Mouse (Mus musculus): ENCODE data around the gene Fam228a. TPM values are rescaled to one million over a fixed set of nuclear protein-coding genes. Genes with fewer than 3 reads are reported as not detected.
A peak's percentile ranks its signal among the peaks of the same experiment; 100 is the strongest.
"Not testable (repeated sequence)": the region's sequence is repeated elsewhere in the genome, so short reads cannot be mapped to it uniquely, and the experiment has no call there.

The Fam228a gene
- total RNA-seq, 2 experiments from 2014 or later = 0.23 to 1.5 TPM

DNA sequence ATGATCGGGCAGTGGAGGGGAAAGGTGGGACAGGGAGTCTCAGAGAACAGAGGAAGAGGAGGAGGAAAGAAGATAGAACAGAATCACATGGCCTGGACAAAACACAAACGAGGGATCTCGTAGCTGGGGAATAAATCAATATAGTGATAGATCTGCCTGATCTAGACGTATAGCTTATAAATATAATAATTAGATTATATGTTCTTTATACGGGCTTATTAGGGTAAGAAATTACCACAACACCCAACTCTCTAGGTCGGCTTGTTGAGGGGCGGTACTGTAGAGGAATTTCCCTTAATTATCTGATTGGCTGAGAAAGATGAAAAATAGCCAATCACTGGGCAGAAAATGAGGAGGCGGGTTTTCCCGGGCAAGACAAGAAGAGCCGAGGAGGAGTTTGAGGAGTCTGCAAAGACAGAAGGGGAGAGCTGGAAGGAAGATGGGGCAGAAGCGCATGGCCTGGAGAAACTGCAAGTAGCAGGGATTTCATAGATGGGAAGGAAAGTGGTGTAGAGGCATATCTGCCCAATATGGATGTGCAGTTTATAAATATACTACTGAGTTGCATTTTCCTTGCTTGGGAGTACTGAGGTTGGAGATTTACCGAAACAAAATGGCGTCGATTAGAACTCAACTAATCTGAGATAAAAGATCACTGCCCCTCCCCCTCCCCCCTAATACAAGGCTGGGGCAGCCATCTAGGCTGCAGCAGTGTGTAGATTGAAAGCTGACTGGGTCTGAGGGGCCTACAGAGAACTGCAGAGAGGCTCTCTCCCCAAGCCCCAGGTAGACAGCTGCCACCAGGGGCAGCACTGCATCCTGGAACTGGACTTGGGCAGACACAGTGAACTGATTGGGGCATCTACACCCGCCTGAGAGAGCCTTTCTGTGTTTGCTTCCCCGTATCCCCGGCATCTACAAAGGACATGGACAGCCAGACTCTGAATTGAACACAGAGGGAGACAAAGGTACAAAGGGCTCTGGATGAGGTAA is 18.2 kb downstream of the Fam228a start:
- ATAC-seq (replicated peaks; ENCODE audit: low FRiP score, low TSS enrichment, poor library complexity, severe bottlenecking) = peak; percentile 40

DNA sequence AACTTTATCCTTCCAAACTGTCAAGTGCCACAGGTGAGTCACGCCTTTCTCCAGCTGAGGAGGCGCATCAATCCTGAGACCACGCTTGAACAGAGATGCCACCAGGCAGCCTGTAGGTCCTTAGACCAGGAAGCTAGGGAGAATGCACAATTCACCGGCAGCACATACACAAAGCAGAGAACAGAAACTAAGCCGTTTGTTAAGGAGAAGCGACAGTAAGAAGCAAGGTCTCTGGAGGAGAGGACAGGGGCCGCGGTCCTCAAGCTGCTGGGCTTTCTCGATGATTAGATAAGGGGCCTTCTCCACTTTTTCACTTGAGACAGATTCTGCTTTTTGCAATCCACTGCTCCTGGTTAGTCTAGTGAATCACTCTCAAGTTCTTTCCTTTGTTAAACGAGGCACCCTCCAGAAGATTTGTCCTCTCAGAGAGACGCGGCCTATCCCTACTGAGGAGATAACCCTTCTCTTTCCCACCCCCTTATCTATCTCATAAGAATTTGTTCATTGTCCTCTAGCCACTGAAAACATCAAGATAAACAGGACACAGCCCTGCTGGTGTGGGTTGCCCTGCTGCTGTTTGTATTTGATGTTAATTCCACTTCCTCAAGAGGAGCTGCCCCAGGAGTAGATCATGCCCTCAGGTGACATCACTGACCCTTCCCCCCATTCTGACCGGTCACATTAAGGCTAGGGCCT is 19.0 kb downstream of the Fam228a start:
- no peak for ATAC-seq (replicated peaks; ENCODE audit: low FRiP score, low TSS enrichment, poor library complexity, severe bottlenecking)

DNA sequence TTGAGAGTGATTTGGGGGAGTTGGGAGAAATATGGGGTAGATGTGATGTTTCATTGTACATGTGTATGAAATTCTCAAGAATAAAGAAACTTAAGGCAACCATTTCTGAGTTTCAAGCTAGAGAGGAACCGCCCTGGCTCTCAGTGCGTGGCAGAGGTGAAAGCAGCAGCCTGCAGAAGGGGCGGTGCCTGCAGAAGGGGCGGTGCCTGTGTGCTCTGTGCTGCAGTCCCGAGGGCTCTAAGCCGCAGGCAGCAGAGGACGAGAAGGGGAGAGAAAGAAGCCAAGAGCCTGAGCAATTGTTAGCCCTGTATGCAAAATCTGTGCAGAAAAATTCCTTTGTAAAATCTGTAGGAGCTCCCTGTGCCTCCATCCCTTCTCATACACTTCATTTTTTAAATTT is 20.8 kb downstream of the Fam228a start:
- peak; percentile 92 for ATAC-seq (replicated peaks; ENCODE audit: low FRiP score, low TSS enrichment, poor library complexity, severe bottlenecking)

DNA sequence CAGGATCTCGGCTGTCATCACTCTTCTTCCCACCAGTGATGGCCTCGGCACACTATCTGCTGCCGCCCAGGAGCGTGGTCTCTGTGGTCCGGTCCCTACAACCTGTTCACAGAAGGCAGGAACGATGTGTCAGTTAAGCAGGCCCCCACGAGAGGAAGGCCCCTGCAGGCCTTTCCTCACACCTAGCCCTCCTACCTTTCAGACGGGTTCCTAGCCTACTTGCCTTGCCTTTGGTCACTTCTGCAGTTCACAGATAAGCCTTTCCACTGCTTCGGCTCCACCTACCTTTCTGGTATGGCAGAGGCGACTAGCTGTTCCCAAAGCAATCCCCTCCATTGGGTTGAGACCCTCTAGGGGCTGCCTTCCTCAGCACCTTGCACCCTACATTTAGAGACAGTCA is 22.6 kb downstream of the Fam228a start:
- peak; percentile 27; the same call in 1 of the 2 replicates for ATAC-seq (replicated peaks; ENCODE audit: low FRiP score, low TSS enrichment, poor library complexity, severe bottlenecking)

DNA sequence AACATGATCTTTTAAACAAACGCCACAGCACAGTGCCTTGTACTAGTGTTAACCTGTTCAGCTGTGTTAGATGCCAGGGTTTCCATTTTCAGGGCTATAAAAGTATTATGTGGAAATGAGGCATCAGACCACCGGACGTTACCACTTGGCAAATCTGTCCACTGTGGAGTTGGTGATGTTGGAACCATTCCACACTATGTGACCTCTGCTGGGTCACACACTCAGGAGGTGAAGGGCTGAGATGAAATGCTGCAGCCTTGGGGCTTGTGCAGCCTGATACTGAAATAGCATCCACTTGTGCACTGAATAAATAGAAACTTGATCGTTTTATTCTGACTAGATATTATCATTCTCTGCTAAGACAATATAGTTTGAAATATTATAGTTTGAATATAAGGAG is 24.9 kb downstream of the Fam228a start:
- ATAC-seq (replicated peaks; ENCODE audit: low FRiP score, low TSS enrichment, poor library complexity, severe bottlenecking) = no peak

DNA sequence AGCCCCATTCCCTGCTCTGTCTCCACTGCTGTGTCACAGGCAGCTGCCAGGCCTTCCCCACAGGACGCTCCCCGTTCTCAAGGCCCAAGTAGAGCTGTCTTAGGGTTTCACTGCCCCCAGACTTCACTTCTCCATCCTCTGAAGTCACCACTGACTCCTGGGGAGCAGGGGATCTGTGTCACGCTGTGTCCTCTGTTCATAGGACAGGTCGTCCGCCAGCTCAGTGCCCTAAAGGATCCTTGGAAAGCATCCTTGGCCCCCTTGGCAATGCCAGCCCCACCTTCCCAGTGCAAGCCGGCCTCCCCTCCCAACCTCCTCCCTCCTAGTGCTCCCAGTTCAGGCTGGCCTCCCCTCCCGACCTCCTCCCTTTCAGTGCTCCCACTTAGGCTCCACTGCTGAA is 28.3 kb downstream of the Fam228a start:
- ATAC-seq (replicated peaks; ENCODE audit: low FRiP score, low TSS enrichment, poor library complexity, severe bottlenecking) = no peak

DNA sequence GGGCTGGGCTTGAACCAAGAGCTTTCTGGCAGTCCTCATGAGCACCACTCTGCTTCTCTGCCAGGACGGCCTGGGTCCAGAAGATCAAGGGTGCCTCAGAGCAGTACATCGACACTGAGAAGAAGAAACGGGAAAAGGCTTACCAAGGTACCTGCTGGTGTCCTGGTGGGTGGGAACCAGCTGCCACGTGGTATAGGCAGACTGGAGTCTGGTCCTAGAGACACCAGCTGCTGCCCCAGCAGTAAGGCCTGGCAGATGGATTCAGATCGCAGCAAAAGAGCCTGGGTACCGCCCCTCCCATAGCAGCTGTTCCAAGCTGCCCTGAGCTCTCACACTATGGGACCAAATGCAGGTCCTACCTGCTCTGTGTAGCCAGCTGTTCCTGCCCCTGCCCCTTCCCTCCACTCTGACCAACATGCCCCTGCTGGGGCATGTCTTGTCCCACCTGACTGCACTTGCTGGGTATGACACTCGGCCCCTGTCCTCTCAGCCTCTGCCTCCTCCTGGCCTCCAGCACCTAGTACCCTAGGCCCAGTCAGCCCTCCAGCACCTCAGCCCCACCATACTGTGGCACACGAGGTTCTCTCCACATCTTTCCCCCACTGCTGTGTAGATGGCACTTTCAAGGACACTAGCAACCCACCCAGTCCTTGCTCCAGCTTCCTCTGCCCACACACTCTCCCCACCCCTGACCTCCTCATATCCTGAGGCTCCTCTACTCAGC is 29.2 kb downstream of the Fam228a start:
- ATAC-seq (replicated peaks; ENCODE audit: low FRiP score, low TSS enrichment, poor library complexity, severe bottlenecking) = no peak

DNA sequence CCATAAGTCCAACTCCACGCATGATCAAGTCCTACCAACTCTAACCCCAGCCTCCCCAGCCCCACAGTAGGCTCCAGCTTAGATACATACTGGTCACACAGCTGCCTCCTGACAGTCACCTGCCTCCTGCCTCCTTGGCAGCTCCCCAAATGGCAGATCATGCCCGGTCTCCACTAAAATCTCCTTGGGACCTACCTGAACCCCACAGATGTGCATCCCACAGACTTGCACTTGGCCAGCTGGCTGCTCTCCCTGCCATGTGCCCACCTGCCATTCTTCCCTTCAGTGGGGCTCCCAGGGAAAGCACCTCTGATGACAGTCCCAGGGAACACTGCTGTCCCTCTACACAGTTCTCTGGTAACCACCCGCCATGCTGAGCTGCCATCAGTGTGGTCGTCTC is 29.9 kb downstream of the Fam228a start:
- ATAC-seq (replicated peaks; ENCODE audit: low FRiP score, low TSS enrichment, poor library complexity, severe bottlenecking) = no peak

DNA sequence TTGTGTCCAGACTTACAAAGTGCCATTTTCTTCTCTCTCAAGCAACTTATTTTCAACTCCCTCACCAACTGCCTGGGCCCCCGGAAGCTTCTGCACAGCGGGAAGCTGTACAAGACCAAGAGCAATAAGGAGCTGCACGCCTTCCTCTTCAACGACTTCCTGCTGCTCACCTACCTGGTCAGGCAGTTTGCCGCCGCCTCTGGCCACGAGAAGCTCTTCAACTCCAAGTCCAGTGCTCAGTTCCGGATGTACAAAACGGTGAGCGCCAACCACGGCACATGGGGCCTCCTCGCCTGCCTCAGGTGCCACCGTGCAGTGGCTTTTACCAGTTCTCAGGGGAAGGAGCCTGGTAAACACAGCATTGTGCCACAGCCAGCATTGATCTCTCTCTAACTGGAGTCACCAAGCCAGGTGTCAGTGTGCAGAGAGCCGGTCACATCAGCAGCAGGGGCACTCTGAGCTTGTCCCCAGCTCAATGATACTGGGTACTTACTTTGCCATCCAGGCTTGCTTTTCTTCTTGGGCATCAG is 30.7 kb downstream of the Fam228a start:
- no peak for ATAC-seq (replicated peaks; ENCODE audit: low FRiP score, low TSS enrichment, poor library complexity, severe bottlenecking)

DNA sequence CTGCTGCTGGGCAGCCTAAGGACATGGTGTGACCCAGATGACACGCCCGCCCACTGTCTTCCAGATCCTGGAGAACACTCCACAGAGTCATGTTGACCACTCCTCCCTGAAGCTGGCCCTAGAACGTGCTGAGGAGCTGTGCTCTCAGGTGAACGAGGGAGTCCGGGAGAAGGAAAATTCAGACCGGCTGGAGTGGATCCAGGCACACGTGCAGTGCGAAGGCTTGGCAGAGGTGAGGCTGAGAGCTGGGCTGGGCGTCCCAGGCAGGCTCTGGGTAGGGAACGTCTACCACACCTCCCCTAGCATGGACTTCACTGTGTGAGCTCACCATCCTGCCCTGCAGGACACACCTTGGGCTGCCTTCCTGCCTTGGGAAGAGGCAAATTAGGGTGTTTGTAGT is 31.3 kb downstream of the Fam228a start:
- no peak for ATAC-seq (replicated peaks; ENCODE audit: low FRiP score, low TSS enrichment, poor library complexity, severe bottlenecking)

DNA sequence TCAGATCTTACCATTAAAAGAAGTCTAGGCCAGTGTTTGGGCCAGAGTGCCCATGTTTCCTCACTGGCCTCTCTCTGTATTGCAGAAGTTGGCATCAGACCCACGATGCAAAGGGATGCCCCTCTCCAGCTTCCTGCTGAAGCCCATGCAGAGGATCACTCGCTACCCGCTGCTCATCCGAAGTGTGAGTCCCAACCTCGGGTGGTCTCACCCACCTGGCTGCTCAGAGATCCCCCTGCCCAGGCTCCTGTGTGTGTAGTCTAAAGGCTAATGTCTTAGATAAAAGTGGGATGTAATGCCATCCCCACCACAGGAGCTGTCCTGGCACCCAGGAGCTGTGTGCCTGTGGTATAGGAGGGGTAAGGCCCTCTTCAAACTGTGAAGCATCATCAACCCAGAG is 32.1 kb downstream of the Fam228a start:
- ATAC-seq (replicated peaks; ENCODE audit: low FRiP score, low TSS enrichment, poor library complexity, severe bottlenecking) = no peak

DNA sequence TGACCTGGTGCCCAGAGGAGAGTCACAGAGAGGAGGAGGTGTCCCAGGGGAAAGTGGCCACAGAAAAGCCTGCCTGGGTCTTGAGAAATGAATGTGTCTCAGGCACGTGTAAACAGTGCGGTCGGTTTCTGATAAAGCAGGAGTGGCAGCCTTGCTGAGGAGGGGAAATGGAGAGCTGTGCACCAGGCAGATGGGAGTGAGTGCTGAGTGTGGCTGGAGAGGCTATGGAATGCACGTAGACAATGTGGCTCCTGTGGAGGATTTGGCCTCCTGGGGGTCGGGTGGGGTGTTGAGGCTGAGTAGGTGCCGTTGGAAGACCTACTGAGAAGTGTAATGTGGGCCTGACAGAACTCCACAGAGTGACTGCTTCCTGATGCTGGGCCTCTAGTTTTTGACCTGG is 32.6 kb downstream of the Fam228a start:
- ATAC-seq (replicated peaks; ENCODE audit: low FRiP score, low TSS enrichment, poor library complexity, severe bottlenecking) = not testable (repeated sequence)

DNA sequence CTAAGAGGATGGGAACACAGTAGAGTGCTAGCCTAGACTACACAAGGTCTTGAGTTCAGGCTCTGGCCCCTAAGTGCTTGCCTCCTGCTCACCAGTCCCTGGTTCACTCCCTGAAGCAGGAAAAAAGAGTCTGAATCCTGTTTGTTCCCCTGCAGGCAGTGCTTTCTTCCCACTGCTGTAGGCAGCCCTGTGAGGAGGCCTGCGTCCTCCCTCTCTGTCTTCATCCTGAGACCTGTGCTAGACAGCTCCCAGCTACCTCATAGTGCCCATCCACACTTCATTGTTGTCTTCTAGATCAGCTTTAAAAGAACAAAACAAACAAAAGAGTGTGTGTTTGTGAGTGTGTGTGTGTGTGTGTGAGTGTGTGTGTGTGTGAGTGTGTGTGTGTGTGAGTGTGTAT is 43.7 kb downstream of the Fam228a start:
- ATAC-seq (replicated peaks; ENCODE audit: low FRiP score, low TSS enrichment, poor library complexity, severe bottlenecking) = no peak

DNA sequence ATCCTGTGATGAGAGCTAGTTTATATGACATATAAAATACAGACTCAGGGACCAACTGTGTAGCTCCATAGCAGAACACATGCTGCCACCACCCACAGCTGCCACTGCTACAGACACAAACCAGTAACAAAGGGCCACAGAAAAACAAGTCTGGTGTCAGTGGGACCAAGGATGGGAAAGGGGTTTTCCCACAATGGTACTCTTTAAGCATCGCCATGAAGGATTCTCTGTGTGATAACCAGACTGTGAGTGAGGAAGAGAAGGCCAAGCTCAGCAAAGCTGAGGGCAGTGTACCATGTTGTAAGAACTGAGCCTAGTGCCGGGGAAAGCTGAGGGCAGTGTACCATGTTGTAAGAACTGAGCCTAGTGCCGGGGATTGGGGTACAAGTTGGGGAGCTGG is 47.0 kb downstream of the Fam228a start:
- no peak for ATAC-seq (replicated peaks; ENCODE audit: low FRiP score, low TSS enrichment, poor library complexity, severe bottlenecking)

DNA sequence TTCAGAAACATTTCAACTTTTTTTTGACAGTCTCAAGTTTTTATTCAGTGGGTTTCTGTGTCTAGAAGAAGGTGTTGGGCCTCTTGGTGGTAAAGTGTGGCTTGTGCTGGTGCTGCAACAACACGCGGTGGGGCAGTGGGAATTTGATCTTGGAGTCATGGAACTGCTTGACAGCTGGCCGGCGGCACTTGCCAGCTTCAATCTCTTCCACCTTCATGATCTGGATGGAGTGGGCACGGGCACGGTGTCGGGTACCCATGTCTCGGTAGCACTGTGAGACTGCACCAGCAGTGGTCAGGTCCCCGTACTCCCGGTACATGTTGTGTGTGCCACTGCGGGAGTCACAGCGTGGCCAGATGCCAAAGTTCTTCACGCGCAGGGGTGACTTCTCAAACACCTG is 48.9 kb downstream of the Fam228a start:
- no peak for ATAC-seq (replicated peaks; ENCODE audit: low FRiP score, low TSS enrichment, poor library complexity, severe bottlenecking)

DNA sequence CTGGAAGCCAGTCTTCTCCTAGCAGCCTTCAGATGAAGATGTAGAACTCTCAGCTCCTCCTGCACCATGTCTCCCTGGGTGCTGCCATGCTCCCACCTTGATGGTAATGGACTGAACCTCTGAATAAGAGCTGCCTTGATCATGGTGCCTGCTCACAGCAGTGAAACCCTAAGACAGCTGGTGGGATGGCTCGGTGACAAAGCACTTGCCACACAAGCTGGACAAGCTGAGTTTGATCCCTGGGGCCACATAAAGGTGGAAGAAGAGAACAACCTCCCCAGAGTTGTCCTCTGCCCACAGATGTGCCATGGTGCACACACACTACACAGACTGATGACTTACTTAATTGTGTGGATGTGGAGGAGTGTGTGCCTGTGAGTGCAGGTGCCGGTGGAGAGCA is 49.8 kb downstream of the Fam228a start:
- no peak for ATAC-seq (replicated peaks; ENCODE audit: low FRiP score, low TSS enrichment, poor library complexity, severe bottlenecking)

DNA sequence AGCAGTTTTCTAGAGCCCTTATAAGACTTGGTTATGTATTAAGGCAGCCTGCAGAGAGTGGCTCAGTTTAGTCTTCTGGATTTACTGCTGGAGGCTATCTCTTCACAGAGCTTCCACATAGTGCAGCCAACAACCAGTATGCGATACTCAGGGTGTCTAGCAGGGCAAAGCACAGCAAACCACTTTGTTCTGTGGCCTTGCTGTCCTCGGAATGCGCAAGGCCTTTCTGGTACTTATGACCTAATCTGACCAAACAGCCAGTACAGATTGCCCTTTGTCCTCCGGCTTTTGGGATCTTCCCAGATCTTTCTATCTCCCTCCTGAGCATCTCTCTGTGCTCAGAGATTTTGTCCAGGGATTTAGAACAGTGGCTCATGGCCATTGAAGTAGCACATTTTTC is 52.8 kb downstream of the Fam228a start:
- no peak for ATAC-seq (replicated peaks; ENCODE audit: low FRiP score, low TSS enrichment, poor library complexity, severe bottlenecking)

DNA sequence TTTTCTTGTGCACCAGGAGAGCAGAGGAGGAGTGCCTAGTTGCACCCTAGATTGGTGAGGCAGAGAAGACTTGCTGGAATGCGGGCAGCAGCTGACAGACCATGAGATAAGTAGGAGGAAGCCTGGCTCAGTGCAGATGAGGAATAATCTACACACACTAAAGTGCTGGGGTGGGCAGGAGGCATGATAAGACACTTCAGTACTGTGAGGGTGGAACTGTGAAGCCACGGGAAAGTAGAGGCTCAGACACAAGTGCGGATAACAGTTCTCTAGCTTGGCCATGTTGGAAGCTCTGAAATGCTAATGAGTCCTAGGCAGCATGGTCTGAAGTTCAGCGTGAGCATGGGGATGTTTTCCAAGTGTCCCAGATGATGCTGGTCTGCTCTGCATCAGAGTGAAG is 58.3 kb downstream of the Fam228a start:
- ATAC-seq (replicated peaks; ENCODE audit: low FRiP score, low TSS enrichment, poor library complexity, severe bottlenecking) = peak; percentile 99

DNA sequence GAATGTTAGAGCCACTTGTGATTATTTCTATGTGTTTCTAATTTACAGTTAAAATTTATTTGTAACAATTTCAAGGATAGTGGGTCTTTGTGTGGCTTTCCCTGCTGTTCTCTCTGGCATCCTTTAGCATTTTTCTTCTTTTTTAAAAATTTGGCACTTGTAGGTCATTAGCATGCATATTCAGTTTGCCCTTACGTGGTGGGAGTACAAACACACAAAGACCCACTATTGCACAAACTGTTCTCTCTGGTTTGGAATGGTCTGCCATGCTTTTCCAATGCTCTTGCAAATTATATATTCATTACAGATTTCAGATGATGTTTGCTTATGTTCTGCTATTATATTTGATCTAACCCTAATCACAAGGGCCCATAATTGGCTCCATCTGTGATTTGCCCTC is 61.9 kb downstream of the Fam228a start:
- ATAC-seq (replicated peaks; ENCODE audit: low FRiP score, low TSS enrichment, poor library complexity, severe bottlenecking) = no peak

DNA sequence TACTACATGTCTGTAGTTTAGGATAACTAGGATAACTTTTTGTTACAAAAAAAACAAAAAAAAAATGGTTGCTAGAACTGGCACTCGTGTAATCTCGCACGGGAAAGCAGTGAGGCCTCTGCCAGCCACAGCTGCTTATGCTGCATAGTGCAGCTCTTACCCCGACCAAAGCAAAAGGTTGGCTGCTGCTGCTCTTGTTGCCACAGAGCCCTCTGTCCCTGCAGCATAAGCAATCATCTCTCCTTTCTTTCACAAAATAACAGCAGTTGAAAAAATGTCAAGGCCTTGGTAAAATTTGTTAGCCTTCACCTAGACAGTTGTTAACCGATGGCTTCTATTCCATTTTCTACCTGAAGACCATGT is 72.6 kb downstream of the Fam228a start:
- no peak for ATAC-seq (replicated peaks; ENCODE audit: low FRiP score, low TSS enrichment, poor library complexity, severe bottlenecking)
